Mouse (Mus musculus): ENCODE results near the gene Sec24b.

Sec24b gene

GRCm38 (mm10) chr3:129979510-129979909 lies 81.8 kb downstream of the Sec24b start:
- no peak for DNase-seq (ENCODE audit: extremely low spot score, low read depth, low spot score)

GRCm38 (mm10) chr3:129978716-129979115 lies 82.6 kb downstream of the Sec24b start:
- no peak for DNase-seq (ENCODE audit: extremely low spot score, low read depth, low spot score)

GRCm38 (mm10) chr3:129976317-129976716 lies 85.0 kb downstream of the Sec24b start:
- no peak for DNase-seq (ENCODE audit: extremely low spot score, low read depth, low spot score)

- DNase-seq (ENCODE audit: extremely low spot score, low read depth, low spot score): peak; percentile 76
These were observed 90.5 kb downstream of the Sec24b start for GRCm38 (mm10) chr3:129970529-129971515.

- no peak for DNase-seq (ENCODE audit: extremely low spot score, low read depth, low spot score)
These were observed 91.6 kb downstream of the Sec24b start, which contains the start of gene Mcub for GRCm38 (mm10) chr3:129969432-129970395. Gene Mcub (minus strand): TSS chr3:129970206.

- DNase-seq (ENCODE audit: extremely low spot score, low read depth, low spot score): no peak
These were observed 92.3 kb downstream of the Sec24b start for GRCm38 (mm10) chr3:129969031-129969430.

GRCm38 (mm10) chr3:129967874-129968273 lies 93.5 kb downstream of the Sec24b start:
- DNase-seq (ENCODE audit: extremely low spot score, low read depth, low spot score): no peak

GRCm38 (mm10) chr3:129964681-129965080 lies 96.7 kb downstream of the Sec24b start:
- no peak for DNase-seq (ENCODE audit: extremely low spot score, low read depth, low spot score)

GRCm38 (mm10) chr3:129962533-129962932 lies 98.8 kb downstream of the Sec24b start:
- DNase-seq (ENCODE audit: extremely low spot score, low read depth, low spot score): no peak

- no peak for DNase-seq (ENCODE audit: extremely low spot score, low read depth, low spot score)
These were observed 108.1 kb downstream of the Sec24b start for GRCm38 (mm10) chr3:129953296-129953695.

GRCm38 (mm10) chr3:129949158-129949773 lies 112.1 kb downstream of the Sec24b start:
- DNase-seq (ENCODE audit: extremely low spot score, low read depth, low spot score): no peak

- DNase-seq (ENCODE audit: extremely low spot score, low read depth, low spot score): no peak
These were observed 113.0 kb downstream of the Sec24b start for GRCm38 (mm10) chr3:129948359-129948758.

- no peak for DNase-seq (ENCODE audit: extremely low spot score, low read depth, low spot score)
These were observed 115.0 kb downstream of the Sec24b start for GRCm38 (mm10) chr3:129946217-129946914.

- DNase-seq (ENCODE audit: extremely low spot score, low read depth, low spot score): no peak
These were observed 117.5 kb downstream of the Sec24b start for GRCm38 (mm10) chr3:129943813-129944212.

- no peak for DNase-seq (ENCODE audit: extremely low spot score, low read depth, low spot score)
These were observed 120.1 kb downstream of the Sec24b start for GRCm38 (mm10) chr3:129941291-129941690.

- DNase-seq (ENCODE audit: extremely low spot score, low read depth, low spot score): no peak
These were observed 120.6 kb downstream of the Sec24b start for GRCm38 (mm10) chr3:129940780-129941179.

GRCm38 (mm10) chr3:129939058-129939457 lies 122.3 kb downstream of the Sec24b start:
- no peak for DNase-seq (ENCODE audit: extremely low spot score, low read depth, low spot score)

- no peak for DNase-seq (ENCODE audit: extremely low spot score, low read depth, low spot score)
These were observed 123.5 kb downstream of the Sec24b start for GRCm38 (mm10) chr3:129937848-129938247.

- no peak for DNase-seq (ENCODE audit: extremely low spot score, low read depth, low spot score)
These were observed 124.8 kb downstream of the Sec24b start for GRCm38 (mm10) chr3:129936561-129936960.

All from hindlimb bud, embryonic 11.5 days (tissue).